Mouse (Mus musculus): ENCODE results near the gene Suv39h1.
"Not testable (repeated sequence)": the region's sequence is repeated elsewhere in the genome, so short reads cannot be mapped to it uniquely, and the experiment has no call there.

Gene Suv39h1

GRCm38 (mm10) chrX:8026811-8027210 is 47.7 kb downstream of the Suv39h1 start:
- no peak for DNase-seq (ENCODE audit: low read depth, low spot score)

DNA sequence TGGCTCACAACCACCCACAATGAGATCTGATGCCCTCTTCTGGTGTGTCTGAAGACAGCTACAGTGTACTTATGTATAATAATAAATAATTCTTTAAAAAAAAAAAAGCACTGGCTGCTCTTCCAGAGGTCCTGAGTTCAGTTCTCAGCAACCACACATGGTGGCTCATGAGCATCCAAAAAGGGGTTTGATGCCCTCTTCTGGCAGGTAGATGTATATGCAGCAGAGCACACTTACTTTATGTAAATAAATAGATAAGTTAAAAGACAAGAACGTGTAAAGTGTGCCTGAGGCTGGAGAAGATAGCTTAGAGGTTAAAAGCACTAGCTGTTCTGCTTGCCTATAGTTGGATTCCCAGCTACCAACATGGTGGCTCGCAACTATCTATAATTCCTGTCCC is 49.8 kb downstream of the Suv39h1 start:
- no peak for DNase-seq (ENCODE audit: low read depth, low spot score)

DNA sequence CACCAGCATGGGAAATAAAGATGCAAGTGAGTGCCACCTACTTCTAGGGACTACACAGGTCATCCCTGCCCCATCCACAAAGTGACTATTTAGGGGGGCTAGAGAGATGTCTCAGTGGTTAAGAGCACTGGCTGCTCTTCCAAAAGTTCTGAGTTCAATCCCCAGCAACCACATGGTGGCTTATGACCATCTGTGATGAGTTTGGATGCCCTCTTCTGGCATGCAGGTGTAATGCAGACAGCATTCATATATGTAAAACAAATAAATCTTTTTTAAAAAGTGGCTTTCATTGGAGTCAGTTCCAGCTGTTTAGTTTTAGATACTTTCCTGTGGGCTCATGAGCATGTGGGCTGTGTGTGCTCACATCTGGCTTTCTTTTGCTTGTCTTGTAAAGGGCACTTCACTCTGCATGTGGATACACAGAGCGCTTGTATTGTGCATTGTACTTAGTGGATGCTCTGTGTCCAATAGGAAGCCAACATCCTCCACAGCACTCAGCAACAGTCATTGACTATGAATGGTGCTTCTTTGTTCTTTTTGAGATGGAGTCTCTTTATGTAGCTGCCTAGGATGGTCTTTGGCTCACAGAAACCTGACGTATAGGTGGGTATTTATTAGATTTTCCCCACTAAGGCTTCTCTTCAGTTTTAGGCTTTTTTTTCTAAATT is 54.3 kb downstream of the Suv39h1 start:
- DNase-seq (ENCODE audit: low read depth, low spot score), result no peak

DNA sequence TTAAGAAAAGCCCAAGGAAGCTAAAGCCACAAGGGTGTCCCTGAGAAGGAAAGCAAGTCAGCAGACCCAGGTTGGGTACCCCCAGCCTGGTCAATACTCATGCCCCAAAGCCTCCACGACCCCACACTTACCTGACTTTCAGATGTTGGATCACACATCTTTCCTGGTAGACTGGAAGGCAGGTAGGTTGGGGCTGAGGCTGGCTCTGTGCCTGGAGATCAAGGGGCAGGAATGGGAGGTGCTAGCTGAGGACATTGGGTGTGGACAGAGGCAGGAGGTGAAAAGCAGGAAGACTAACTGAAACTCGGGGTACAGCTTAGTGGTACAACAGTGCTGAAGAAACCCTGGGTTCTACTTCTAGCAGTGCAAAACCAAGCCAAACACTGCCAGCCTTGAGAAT is 56.3 kb downstream of the Suv39h1 start, which contains the start of gene Glod5:
Gene Glod5 (minus strand): TSS at position 207 of the 400 bp plus-strand sequence.
- no peak for DNase-seq (ENCODE audit: low read depth, low spot score)

- peak; percentile 34 for DNase-seq (ENCODE audit: low read depth, low spot score)
Observed at GRCm38 (mm10) chrX:8017142-8017541, 57.4 kb downstream of the Suv39h1 start.

- DNase-seq (ENCODE audit: low read depth, low spot score), result not testable (repeated sequence)
Observed at GRCm38 (mm10) chrX:8015675-8016074, 58.9 kb downstream of the Suv39h1 start.

GRCm38 (mm10) chrX:8013569-8014314 is 60.8 kb downstream of the Suv39h1 start:
- no peak for DNase-seq (ENCODE audit: low read depth, low spot score)

DNA sequence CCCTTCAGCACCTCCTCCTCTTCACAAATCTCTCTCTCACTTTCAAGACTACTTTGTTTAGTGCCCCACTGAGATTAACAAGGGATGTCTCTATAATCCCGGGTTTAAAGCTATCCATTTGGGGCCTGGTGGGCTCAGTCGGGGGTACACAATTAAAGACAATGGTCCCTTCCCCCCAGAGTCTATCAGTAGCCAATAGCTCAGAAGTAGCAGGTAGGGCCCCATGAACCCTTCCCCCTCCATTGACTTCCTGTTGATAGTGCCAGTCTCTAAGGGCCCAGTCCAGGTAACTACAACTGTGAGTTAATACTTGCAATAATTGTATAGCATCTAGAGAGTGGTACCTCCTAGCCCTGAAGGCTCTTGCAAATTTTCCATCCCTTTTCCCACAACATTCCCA is 61.4 kb downstream of the Suv39h1 start:
- DNase-seq (ENCODE audit: low read depth, low spot score), result no peak
